Mouse (Mus musculus) small intestine, adult 2 months (tissue): Measurements from ENCODE around the gene Ephx3.

ENCODE experiments used
- CTCF ChIP-seq: fragments of 200-500 bp; IDR thresholded peaks from 2 replicates; pipeline ENCODE4 v1.5.1; 2012; ENCODE audit warnings: low read depth, mild to moderate bottlenecking, control low read depth, inconsistent platforms, low read length, moderate library complexity, mixed read lengths; ENCODE audit not compliant: insufficient replicate concordance, insufficient read length; ENCODE audit errors: extremely low read depth
- POLR2A ChIP-seq: fragments of 200-500 bp; IDR thresholded peaks from 2 replicates; pipeline ENCODE4 v1.6.1; 2012; ENCODE audit warnings: low read depth, mild to moderate bottlenecking, control low read depth, inconsistent platforms, low read length, moderate library complexity

GRCm38 (mm10) chr17:32176919-32177318 lies 12.4 kb downstream of the Ephx3 start:
- TF ChIP-seq POLR2A (no peak), CTCF (no peak)
